Mouse (Mus musculus) spleen, adult 2 months (tissue): ENCODE measurements around the gene Cpne5.
A peak's percentile ranks its signal among the peaks of the same experiment; 100 is the strongest.

ENCODE experiments used
- CTCF ChIP-seq: fragments of 200-500 bp; IDR thresholded peaks from 2 replicates; pipeline ENCODE4 v1.5.1; 2011; ENCODE audit warnings: mild to moderate bottlenecking, inconsistent platforms; ENCODE audit not compliant: insufficient read depth, insufficient read length, insufficient replicate concordance; ENCODE audit errors: extremely low read depth
- POLR2A ChIP-seq: fragments of 200-500 bp; IDR thresholded peaks from 2 replicates; pipeline ENCODE4 v1.6.1; 2011; ENCODE audit warnings: low read depth, low read length, inconsistent platforms

- TF ChIP-seq POLR2A (no peak), CTCF (peak; percentile 50; the same call in 1 of the 2 replicates)
Observed at GRCm38 (mm10) chr17:29246602-29247001, 8.6 kb upstream of the Cpne5 start.
